Mouse (Mus musculus): ENCODE measurements around the gene Trub2.

- TF ChIP-seq GABPA (IDR thresholded peaks at IDR 0.05; ENCODE audit: insufficient replicate concordance, low read depth, low read length) (no peak), NRF1 (IDR thresholded peaks at IDR 0.05; ENCODE audit: low read depth, low read length) (no peak), POLR2A (IDR thresholded peaks at IDR 0.05; ENCODE audit: low read depth, low read length) (no peak), EP300 (IDR thresholded peaks at IDR 0.05; ENCODE audit: low read length) (no peak), CTCF (conservative IDR thresholded peaks at IDR 0.05 in 1 of 2, IDR thresholded peaks at IDR 0.05 in 1 of 2; ENCODE audit: low read depth in 2 of 2, low read length in 2 of 2) (no peak), RCOR1 (conservative IDR thresholded peaks at IDR 0.05; ENCODE audit: low read depth, low read length) (no peak), UBTF (IDR thresholded peaks at IDR 0.05; ENCODE audit: low read depth, low read length) (no peak), E2F4 (IDR thresholded peaks at IDR 0.05; ENCODE audit: insufficient replicate concordance, low read depth, low read length) (no peak), PAX5 (IDR thresholded peaks at IDR 0.05; ENCODE audit: low read length) (no peak), MYC (IDR thresholded peaks at IDR 0.05; ENCODE audit: low read depth, low read length) (no peak), POLR2AphosphoS2 (IDR thresholded peaks at IDR 0.05; ENCODE audit: low read depth, low read length) (no peak), USF2 (conservative IDR thresholded peaks at IDR 0.05; ENCODE audit: low read depth, low read length) (no peak), ZKSCAN1 (IDR thresholded peaks at IDR 0.05; ENCODE audit: borderline replicate concordance, low read depth, low read length) (no peak), HCFC1 (IDR thresholded peaks at IDR 0.05; ENCODE audit: low read depth, low read length) (no peak)
These were observed 49.5 kb downstream of the Trub2 start for GRCm38 (mm10) chr2:29738799-29739198.
